Mouse (Mus musculus): ENCODE results near the gene Gm49368.
"Not testable (repeated sequence)": the region's sequence is repeated elsewhere in the genome, so short reads cannot be mapped to it uniquely, and the experiment has no call there.

The Gm49368 gene

DNA sequence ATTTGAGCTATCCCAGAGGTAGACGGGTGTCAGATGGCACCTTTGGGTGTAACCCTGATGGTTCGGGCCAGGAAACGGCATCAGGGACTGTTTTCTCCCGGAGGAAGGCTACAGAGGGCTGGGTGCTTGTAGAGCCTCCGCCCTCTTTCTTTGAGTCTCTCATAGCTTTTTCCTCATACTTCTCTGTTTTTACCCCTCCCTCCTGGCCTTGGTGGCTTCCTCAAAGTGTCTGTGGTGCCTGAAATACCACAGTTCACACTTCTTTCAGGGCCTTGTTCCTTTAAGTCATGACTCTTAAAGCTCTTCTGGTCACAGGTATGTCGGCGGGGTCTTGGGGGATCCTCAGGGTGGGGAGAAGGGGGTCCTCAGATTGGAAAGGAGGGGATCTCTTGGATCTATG lies at the start of gene Gm49368, which contains the start of gene Itgam:
TSS of gene Gm49368 (plus strand) at position 228 of the 400 bp plus-strand sequence.
TSS of gene Itgam (plus strand) at position 185 of the 400 bp plus-strand sequence.
- no peak for ATAC-seq (ENCODE audit: insufficient number of reproducible peaks, low FRiP score, low TSS enrichment)

DNA sequence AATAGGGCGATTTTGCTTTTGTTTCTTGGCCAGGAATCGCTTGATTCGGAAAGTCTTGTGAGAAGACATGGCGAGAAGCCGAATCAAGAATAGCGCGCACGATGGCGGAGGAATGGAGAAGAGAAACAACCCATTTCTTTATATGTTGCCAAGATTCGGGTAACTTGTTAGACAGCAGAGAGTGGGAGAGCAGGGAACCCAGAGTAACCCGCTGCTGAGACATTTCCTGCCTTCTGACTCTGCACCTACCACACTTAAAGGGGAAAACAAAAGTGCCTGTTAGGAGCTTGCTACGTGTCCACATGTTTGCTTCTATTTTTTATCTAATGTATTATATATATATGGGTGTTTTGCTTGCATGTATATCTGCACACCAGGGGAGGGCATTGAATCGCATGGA lies 49.4 kb upstream of the Gm49368 start:
- ATAC-seq (ENCODE audit: insufficient number of reproducible peaks, low FRiP score, low TSS enrichment): no peak

DNA sequence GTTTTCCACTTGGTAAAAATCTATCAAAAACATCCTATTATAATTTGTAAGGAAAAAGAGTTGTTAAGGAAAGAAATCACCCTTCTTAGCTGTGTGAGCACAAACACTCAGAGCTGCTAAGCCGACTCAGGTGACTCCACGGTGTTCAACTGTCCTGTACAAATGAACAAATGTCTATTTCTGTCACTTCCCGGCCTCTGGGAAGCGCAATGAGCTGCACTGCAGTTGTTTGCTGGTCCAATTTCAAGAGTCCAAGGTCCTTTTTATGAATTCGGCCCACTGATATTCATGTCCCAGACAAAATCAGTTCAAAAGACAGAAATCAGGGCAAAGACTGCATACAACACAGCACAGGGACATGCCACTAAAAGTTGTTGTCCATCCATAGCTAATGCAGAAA lies 46.3 kb upstream of the Gm49368 start:
- ATAC-seq (ENCODE audit: insufficient number of reproducible peaks, low FRiP score, low TSS enrichment): not testable (repeated sequence)

DNA sequence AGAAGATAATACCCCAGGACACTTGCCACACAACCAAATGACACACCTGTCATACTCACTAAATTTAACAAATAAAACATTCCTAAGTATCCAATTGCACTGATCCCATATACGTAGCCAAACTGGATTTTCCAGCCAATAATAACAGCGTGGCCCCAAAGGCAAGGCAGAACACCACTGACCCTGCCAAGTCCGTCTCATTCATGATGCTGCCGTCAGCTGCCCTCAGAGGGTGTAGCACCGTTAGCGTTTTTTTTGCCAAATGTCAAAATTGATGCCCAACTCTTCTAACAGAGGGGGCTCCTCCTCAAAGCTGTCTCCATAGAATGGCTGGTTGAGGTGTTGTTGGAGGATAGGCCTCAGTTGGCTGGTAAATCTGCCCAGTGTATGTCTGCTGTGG lies 45.8 kb upstream of the Gm49368 start:
- ATAC-seq (ENCODE audit: insufficient number of reproducible peaks, low FRiP score, low TSS enrichment): no peak

DNA sequence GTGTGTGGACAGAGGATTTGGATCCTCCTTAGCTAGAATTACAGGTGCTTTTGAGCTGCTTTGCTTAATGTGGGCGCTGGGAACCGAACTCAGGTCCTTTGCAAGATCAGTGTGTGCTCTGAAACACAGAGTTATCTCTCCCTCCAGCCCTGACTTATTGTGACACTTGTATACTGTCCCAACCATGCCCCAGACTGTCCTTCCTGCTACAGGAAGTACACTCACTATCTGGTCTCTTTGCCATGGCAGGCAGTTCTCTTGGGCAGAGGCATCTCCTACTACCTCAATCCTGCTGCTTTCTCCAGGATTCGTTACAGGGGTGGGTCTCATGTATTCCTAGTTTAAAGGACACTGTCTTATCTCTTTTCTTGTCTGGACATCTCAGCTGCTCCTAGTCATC lies 44.2 kb upstream of the Gm49368 start:
- no peak for ATAC-seq (ENCODE audit: insufficient number of reproducible peaks, low FRiP score, low TSS enrichment)

DNA sequence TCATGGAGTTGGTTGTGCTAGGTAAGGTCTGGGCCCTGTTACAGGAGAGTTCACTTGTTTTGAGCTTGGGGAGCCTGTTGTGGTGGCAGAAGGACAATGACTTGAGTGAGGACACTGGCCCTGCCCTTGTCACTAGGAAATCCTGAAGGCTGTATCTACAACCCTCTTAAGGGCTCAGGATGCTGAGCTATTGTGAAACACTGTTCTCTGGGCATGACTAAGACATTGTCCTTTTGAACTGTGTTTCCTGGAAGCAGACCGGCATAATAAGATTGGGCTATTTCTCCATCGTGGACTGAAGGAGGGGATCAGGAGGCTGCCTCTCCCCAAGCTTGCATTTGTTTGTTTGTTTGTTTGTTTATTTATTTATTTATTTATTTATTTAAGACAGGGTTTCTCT lies 43.3 kb upstream of the Gm49368 start:
- no peak for ATAC-seq (ENCODE audit: insufficient number of reproducible peaks, low FRiP score, low TSS enrichment)

DNA sequence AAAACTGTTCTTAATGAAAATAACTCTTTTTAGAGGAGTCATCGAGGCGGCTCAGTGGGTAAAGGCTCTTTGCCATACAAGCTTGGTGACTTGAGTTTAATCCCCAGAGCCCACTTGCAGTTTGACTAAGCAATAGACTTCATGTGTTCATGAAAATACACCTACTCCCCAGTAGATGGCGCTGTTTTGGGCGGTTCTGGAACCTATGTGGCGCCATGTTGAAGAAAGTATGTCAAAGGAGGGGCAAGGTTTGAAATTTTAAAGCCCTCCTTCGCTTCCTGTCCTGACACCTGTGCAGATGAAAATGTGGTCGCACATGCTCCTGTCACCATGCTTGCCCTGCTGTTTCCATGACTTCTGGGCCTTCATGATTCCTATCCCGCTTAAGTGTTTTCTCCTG lies 39.5 kb upstream of the Gm49368 start:
- no peak for ATAC-seq (ENCODE audit: insufficient number of reproducible peaks, low FRiP score, low TSS enrichment)

DNA sequence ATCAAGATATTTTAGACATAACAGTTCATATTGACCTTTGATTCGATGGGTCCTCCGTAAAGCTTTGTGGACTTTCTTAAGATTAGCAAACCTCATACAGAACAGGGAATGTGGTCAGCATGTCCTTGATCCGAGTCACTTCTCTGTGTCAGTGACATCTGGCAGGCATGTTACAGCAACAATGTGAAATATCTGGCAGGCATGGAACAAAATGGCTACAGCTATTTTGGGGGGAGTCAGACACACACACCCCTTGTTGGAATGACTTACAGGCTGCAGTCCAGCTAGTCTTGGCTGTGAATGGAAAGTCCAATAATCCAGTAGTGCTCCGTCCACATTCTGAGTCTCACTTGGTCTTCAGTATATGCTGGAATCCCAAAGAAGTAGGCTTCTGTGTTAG lies 38.9 kb upstream of the Gm49368 start:
- no peak for ATAC-seq (ENCODE audit: insufficient number of reproducible peaks, low FRiP score, low TSS enrichment)

DNA sequence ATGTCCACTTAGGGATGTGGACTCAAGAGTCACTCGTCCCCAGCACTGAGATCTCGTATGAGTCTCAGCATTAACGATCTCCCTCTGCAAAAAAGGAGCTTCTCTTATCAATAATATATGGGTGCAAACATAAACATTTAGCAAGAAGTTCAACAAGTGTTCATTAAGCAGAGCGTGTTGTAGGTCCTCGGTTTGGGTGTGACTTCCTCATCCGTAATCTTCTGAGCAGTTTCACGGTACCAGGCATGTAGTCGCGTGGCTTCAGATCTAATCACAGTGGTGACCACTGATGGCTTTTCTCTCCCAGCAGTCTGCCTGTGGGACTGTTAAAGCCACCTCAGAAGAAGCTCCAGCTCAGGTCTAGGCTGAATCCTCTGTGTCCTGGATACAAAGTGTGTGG lies 38.1 kb upstream of the Gm49368 start:
- no peak for ATAC-seq (ENCODE audit: insufficient number of reproducible peaks, low FRiP score, low TSS enrichment)

DNA sequence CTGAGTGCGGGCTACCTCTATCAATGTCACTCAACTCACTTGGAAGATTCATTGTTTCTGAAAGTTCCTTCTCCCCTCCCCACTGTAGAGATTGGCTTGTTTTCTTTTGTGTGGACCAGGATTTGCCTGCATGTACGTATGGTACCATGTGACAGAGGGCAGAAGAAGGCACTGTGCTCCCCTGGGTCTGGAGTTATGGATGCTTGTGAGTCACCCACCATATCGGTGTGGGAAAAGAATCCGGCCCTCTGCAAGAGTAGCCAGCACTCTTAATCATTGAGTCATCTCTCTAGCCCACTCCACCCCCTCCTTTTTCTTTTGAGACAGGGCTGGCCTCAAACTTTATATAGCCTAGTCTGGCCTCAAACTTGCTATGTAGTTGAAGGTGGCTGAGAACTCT lies 37.6 kb upstream of the Gm49368 start:
- no peak for ATAC-seq (ENCODE audit: insufficient number of reproducible peaks, low FRiP score, low TSS enrichment)

DNA sequence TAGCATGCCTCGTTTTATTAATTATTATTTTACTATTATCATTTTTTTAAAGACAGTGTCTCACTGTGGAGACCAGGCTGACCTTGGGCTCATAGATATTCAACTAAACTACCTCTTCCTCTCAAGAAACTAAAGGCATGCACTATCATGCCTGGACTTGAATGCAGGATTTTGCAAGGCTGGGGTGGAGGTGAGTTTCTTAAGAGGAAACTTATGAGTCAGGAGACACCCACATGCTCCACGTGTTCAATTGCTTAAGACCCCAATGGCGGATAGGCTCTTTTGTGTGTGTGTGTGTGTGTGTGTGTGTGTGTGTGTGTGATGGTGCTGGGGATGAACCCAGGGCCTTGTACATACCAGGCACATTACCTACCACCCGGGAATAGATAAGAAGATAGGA lies 37.1 kb upstream of the Gm49368 start:
- ATAC-seq (ENCODE audit: insufficient number of reproducible peaks, low FRiP score, low TSS enrichment): no peak

DNA sequence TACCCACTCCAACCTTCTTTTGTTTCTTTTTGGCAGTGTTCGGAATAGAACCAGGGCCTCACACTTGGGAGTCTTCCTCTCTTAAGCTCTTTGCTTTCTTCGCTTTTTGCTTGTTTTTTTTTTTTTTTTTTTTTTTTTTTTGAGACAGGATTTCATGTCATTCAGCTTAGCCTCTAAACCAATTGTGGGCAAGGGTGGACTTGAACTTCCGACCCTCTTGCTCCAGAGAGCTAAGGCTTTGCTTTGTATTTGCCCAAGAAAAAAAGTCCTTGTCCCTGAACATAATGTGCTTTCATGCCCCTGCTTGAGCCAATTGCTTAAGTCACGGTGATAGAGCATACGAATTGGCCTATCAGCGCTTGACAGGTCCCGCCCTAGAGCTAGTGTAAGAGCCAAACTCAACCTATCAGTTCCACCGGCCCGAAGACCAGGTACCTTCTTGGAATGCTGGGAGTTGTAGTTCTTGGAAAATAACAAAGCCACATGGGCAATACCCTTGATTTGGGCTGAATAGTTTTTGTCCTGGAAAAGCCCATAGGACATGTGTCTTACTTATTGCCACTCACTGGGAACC lies 31.0 kb upstream of the Gm49368 start:
- ATAC-seq (ENCODE audit: insufficient number of reproducible peaks, low FRiP score, low TSS enrichment): no peak

DNA sequence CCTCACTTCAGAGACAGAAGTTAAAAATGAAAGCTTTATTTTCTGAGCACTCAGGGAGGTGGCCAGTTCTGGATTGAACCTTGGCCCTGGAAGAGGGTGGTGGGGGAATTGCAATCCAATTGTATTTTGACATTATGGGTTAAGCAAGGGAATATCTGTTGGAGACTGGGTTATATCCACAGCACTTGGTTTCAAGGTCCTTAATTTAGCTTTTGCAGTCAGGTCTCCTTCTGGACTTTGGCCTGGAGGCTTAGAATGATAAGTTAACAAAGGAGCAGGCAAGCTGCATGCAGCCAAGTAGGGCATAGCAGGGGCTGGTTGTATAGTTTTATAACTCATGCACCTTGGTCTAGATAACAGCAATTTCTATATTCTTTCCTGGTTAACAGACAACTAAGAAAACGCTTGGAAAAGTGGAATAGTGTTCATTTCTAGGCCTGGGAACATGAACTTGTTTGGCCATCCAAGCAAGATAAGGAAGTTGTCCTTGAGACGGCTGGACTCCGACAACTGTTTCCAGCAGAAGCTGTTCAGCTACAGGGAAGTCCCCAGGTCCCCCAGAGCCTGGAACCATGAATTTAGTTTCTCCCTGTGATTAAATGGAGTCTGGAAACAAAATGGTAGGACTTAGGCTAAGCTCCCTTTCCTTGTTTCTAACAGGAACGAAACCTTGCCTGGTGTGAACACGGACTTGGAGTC lies 30.0 kb upstream of the Gm49368 start:
- ATAC-seq (ENCODE audit: insufficient number of reproducible peaks, low FRiP score, low TSS enrichment): no peak

DNA sequence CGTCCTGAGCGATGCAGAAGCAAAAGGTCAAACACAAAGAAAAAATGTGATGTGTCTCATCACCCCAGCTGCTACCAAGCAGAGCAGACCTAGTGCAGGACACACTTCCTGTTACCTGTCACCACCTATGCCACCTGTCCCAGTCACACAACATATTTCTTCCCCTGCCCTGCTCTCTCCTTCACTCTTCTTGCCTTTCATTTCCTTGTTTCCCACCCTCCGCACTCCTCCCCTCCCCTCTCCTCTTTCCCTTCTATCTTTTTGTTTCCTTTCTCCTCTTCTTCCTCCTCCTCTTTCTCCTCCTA lies 29.5 kb upstream of the Gm49368 start:
- no peak for ATAC-seq (ENCODE audit: insufficient number of reproducible peaks, low FRiP score, low TSS enrichment)

DNA sequence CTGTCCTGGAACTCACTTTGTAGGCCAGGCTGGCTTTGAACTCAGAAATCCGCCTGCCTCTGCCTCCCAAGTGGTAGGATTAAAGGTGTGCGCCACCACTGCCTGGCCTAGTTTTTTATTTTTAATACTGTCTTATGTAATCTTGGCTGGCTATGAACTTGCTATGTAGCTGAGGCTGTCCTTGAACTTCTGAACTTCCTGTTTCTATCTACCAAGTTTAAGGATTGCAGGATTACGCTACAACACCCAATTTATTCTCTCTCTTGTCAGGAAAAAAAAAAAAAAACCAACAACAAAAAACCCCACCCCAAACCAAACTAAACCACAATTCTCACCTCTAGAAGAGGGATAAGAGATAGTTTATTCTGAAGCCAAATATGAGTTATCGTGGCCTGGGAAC lies 28.9 kb upstream of the Gm49368 start:
- ATAC-seq (ENCODE audit: insufficient number of reproducible peaks, low FRiP score, low TSS enrichment): no peak

DNA sequence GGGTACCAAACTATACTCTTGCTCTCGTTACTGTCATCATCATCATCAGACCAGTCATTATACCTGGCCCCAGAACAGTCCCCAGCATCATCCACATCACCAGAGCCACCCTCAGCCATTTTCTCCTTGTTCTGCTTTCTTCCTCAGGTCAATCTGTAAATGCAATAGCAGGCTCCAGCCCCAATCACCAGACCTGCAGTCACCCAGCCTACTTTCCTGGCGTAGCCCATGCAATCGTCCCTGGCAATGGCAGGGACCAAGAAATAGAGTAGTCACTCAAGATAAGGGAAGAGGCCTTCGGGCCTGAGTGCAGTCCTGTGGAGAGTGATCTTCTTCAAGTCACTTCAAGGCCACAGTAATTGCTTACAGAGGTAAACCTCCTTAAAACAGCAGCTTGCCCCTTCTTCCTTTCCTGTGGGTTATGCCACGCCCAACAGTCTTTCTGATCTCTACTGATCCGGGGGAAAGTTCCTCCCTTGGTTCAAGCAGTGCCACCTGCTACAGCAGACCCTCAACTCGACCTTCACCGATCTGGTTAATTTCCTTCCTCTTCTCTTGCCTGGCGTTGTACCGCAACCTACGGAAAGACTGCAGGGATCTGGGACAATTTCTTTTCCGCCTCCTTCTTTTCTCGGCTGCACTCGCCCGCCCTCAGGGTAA lies 20.2 kb upstream of the Gm49368 start:
- ATAC-seq (ENCODE audit: insufficient number of reproducible peaks, low FRiP score, low TSS enrichment): not testable (repeated sequence)

DNA sequence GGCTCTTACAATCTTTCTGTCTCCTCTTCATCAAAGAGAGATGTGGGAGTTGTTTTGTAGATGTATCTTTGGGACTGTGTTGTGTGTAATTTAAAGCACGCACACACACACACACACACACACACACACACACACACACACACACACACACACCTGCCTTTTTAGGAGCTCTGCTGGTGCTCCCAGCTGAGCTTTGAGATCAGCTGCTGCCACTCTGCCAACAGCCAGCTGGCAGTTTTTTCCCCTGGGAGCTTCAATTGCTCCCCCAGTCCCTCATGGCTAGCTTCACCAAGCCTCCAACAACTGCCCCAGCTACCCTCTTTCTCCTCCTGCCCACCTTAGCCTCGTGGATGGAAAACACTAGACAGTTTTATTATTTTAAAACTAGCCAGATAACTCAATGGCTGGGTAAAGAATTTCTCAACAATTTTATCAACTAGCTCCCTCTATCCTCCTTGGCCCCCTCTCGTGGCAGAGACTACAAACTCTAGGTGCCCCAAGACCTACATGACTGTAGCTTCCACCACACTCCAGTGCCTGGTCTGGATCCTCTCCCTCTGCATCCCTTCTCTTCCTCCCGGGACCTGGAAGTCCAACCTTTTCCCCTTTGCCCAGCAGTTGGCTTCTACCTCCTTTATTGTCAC lies 18.2 kb upstream of the Gm49368 start:
- no peak for ATAC-seq (ENCODE audit: insufficient number of reproducible peaks, low FRiP score, low TSS enrichment)

DNA sequence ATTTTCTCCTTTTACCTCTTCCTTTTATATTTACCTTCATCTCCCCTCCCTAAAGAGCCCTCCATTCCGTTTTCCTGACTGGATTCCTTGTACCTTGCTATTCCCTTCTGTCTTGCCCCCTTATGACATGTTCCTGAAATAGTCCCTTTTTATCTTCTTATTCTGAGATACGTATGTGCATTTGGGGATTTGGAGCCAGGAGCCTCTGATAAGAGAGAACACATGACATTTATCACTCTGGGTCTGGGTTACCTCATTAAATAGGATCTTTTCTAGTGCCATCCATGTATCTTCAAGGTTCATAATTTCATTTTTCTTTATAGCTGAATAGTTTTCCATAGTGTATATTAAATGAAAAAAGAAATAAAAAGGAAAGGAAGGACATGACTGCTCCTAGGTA lies 16.8 kb upstream of the Gm49368 start:
- no peak for ATAC-seq (ENCODE audit: insufficient number of reproducible peaks, low FRiP score, low TSS enrichment)

DNA sequence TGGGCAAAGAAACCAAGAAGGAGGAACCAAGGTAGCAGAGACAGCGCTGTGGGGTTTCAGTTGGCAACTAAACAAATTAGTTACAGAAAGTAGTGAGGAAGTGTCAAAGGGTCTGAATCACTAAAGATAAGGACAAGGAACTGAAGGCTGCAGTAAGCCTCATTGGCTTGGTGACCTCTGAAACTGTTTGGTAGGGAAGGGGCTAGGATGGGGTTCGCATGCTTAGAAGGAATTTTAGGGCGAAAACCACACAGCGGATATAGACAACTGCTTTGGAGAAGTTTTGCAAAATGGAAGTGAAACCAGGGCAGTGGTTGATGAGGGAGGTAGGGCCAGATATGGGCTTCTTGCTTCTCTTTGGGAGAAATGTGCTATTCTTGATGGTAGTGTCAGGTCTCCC lies 13.7 kb upstream of the Gm49368 start:
- ATAC-seq (ENCODE audit: insufficient number of reproducible peaks, low FRiP score, low TSS enrichment): no peak

DNA sequence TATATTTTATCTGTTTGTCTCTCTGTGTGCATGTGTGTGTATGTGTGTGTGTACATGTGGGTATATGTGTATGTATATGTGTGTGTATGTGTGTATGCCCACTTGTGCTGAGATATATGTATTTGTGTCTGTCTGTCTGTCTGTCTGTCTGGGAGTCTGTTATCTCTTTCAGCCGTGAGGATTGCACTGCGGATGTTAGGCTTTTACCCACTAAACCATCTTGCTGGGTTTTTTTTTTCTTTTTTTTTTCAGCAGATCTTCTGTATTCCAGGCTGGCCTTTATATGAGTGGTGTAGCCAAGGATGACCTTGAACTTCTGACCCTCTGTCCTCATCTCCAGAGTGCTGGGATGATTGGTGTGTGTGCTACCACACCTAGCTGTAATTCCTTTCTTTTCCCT lies 13.2 kb upstream of the Gm49368 start:
- no peak for ATAC-seq (ENCODE audit: insufficient number of reproducible peaks, low FRiP score, low TSS enrichment)

DNA sequence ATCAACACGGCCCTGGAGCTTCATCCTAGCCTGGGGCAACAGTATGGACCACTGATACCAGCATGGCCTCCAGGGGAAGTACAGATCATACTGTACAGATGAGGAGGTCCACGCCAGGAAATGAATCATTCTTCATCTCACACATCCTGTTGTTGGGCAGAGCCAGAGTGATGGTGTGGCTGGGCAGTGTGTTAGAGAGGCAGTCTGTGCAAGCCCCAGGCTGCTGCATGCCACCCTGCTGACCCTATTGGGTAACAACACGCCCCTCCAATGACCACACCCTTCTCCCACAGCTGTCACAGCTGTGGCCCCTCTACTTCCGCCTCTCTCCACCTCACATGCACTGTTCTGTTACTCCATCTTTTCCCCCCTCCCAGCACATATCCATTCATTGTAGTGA lies 11.7 kb upstream of the Gm49368 start:
- ATAC-seq (ENCODE audit: insufficient number of reproducible peaks, low FRiP score, low TSS enrichment): no peak

DNA sequence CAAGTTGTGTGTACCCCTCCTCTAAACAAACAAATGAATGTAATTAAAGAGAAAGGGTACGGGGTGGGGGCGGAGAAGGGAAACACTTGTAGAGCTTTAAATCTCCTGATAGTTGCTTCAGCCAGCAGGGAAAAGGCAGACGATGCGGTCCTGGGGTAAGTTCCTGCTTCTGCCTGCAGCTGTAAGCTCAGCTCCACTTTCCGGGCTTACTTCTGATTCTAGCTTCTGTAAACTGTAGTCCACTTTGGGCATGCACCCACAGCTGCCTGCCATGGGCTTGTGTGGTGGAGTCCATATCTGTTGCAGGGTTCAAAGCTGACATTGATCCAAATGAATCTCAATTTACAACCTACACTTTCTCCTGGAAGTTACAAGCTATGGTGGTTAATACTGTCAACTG lies 9.4 kb upstream of the Gm49368 start:
- no peak for ATAC-seq (ENCODE audit: insufficient number of reproducible peaks, low FRiP score, low TSS enrichment)
